22 mouse cellular contexts compared by ENCODE assay signal in the genomic region with DNA sequence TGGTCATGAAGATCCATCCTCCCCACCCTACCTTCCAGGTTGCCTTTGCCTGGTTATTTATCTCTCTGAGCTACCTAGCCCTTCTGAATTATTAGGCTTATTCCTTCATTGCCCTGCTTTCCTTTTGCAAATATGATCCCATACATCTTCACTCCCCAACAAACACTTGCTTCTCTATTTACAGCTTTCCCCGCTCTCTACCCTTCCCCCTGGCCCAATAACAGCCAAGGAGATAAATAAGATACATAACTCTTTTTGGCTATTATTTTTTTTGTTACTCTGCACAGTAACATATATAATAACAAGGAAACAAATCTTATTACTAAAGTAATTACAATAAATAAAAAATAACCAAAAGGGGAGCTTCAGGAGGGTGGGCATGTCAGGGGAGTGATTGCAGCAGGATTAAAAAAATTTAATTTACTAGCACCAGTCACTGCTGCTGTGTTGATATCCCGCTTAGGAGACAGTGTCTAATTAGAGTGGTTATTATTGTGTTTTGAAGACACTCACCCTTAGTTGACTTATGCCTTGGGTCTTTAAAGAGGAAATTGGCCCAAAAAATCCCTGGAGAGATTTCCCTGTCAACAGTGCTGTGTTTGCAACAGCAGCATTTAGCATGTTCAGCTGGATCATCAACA.
DNase-seq lines count a peak whose midpoint lies in the region; ATAC-seq and TF ChIP-seq lines count a peak whose summit lies in the region.
"Had no signal": no experiment of that assay in that cellular context is flagged by ENCODE, and none has a peak within 500 bp of the region (broad histone marks: within the 10 kb centered on the region; RNA-seq: fewer than 3 reads in every experiment).

No protein-coding gene starts in this region.

- no peaks in the 10 kb centered on the region for H3K4me1 ChIP-seq in kidney, postnatal 0 days (replicated peaks; ENCODE audit: insufficient read depth, low read length)
- H3K4me1 ChIP-seq in neural tube, embryonic 15.5 days: no peaks in the 10 kb centered on the region
- H3K4me1 ChIP-seq: embryonic facial prominence, embryonic 10.5 days; embryonic facial prominence, embryonic 12.5 days; forebrain, embryonic 12.5 days had no signal

- H3K36me3 ChIP-seq in kidney, postnatal 0 days (ENCODE audit: insufficient read depth, low read length): no peaks in the 10 kb centered on the region
- no peaks in the 10 kb centered on the region for H3K36me3 ChIP-seq in neural tube, embryonic 15.5 days
- H3K36me3 ChIP-seq: embryonic facial prominence, embryonic 10.5 days; embryonic facial prominence, embryonic 12.5 days; forebrain, embryonic 12.5 days had no signal

- 62% methylated on average over 2 of the region's 2 CpGs for WGBS in kidney, postnatal 0 days
- 46% methylated on average over 2 of the region's 2 CpGs for WGBS in neural tube, embryonic 15.5 days

- no peak overlapping the region for H3K9ac ChIP-seq in kidney, postnatal 0 days (ENCODE audit: low read depth, low read length)
- no peak overlapping the region for H3K9ac ChIP-seq in neural tube, embryonic 15.5 days (replicated peaks)
- H3K9ac ChIP-seq: embryonic facial prominence, embryonic 12.5 days; forebrain, embryonic 12.5 days had no signal

- TF ChIP-seq POLR2A in brain, embryonic 14.5 days (IDR thresholded peaks at IDR 0.05; ENCODE audit: borderline replicate concordance, extremely low read depth, insufficient read depth, insufficient read length, poor library complexity, severe bottlenecking): no peak

- ATAC-seq in kidney, postnatal 0 days (replicated peaks; ENCODE audit: low FRiP score, low read depth): no peak
- ATAC-seq in neural tube, embryonic 15.5 days (ENCODE audit: low FRiP score): peak; percentile 65
- ATAC-seq: activated CD4-positive, CD25-positive, alpha-beta regulatory T cell, adult 4 months; forebrain, embryonic 14.5 days; forebrain, embryonic 16.5 days; Patski had no signal

- H3K4me3 ChIP-seq in kidney, postnatal 0 days (replicated peaks; ENCODE audit: low read depth, low read length): no peak overlapping the region
- H3K4me3 ChIP-seq in neural tube, embryonic 15.5 days (replicated peaks): no peak overlapping the region
- H3K4me3 ChIP-seq: embryonic facial prominence, embryonic 10.5 days; embryonic facial prominence, embryonic 12.5 days; forebrain, embryonic 12.5 days had no signal

- H3K4me2 ChIP-seq in kidney, postnatal 0 days (ENCODE audit: low read length): no peak overlapping the region
- no peak overlapping the region for H3K4me2 ChIP-seq in neural tube, embryonic 15.5 days
- H3K4me2 ChIP-seq: embryonic facial prominence, embryonic 12.5 days; forebrain, embryonic 12.5 days had no signal

- H3K27ac ChIP-seq in kidney, postnatal 0 days: no peak overlapping the region
- H3K27ac ChIP-seq in neural tube, embryonic 15.5 days (replicated peaks): no peak overlapping the region
- H3K27ac ChIP-seq: embryonic facial prominence, embryonic 10.5 days; embryonic facial prominence, embryonic 12.5 days; forebrain, embryonic 12.5 days had no signal

- no peaks in the 10 kb centered on the region for H3K27me3 ChIP-seq in kidney, postnatal 0 days (ENCODE audit: insufficient read depth, low read length)
- no peaks in the 10 kb centered on the region for H3K27me3 ChIP-seq in neural tube, embryonic 15.5 days (replicated peaks)
- H3K27me3 ChIP-seq: embryonic facial prominence, embryonic 12.5 days; forebrain, embryonic 12.5 days; Patski had no signal

- peak; percentile 31 for DNase-seq in kidney, postnatal 0 days (ENCODE audit: low spot score)
- no peak for DNase-seq in kidney, postnatal 36 days
- peak; percentile 59 for DNase-seq in MN1 (ENCODE audit: low spot score)
- DNase-seq in brain, embryonic 14.5 days (ENCODE audit: low read depth): peak; percentile 12
- no peak for DNase-seq in spleen, postnatal 10 days (ENCODE audit: low spot score in 2 of 2)
- DNase-seq in left cerebral cortex, adult 11 months (ENCODE audit: low spot score): no peak
- DNase-seq: adrenal gland, adult 8-10 months; adrenal gland, postnatal 14 days; adrenal gland, postnatal 36 days; cerebellum, adult 11 months; cerebellum, adult 18-20 months; cerebellum, adult 8-10 months; cerebellum, adult 9-11 months; cerebellum, postnatal 25 days had no signal

- TF ChIP-seq CTCF in kidney, postnatal 0 days (IDR thresholded peaks at IDR 0.05; ENCODE audit: low read depth): no peak
- no peak for TF ChIP-seq CTCF in brain, embryonic 14.5 days (IDR thresholded peaks at IDR 0.05; ENCODE audit: borderline replicate concordance, extremely low read depth, insufficient read depth, insufficient read length)

- no peaks in the 10 kb centered on the region for H3K9me3 ChIP-seq in kidney, postnatal 0 days (replicated peaks; ENCODE audit: low read length)
- H3K9me3 ChIP-seq in neural tube, embryonic 15.5 days (replicated peaks): no peaks in the 10 kb centered on the region
- H3K9me3 ChIP-seq: embryonic facial prominence, embryonic 10.5 days; embryonic facial prominence, embryonic 12.5 days; forebrain, embryonic 12.5 days had no signal

Comparison
In these comparisons a context has a peak if more than half of its experiments do, and no peak if none do; other contexts are left out.
1. DNase-seq: peak in kidney, postnatal 0 days (single experiment), MN1 (single experiment) and brain, embryonic 14.5 days (single experiment); none in kidney, postnatal 36 days (0 of 2), spleen, postnatal 10 days (0 of 2) and left cerebral cortex, adult 11 months (single experiment).